Mouse (Mus musculus): ENCODE results near the gene Acad12. TPM values are rescaled to one million over a fixed set of nuclear protein-coding genes. Genes with fewer than 3 reads are reported as not detected.

Acad12 gene
- polyA plus RNA-seq, 2 experiments from 2014 or later, result 3.1 to 4.7 TPM

GRCm38 (mm10) chr5:121583765-121584501 lies 34.8 kb downstream of the Acad12 start:
- ATAC-seq, result no peak

GRCm38 (mm10) chr5:121581945-121582344 lies 36.8 kb downstream of the Acad12 start:
- ATAC-seq, result no peak

- ATAC-seq, result no peak
Measured at GRCm38 (mm10) chr5:121576927-121577488, 41.7 kb downstream of the Acad12 start.

GRCm38 (mm10) chr5:121575867-121576266 lies 42.9 kb downstream of the Acad12 start:
- ATAC-seq, result no peak

GRCm38 (mm10) chr5:121574145-121574544 lies 44.6 kb downstream of the Acad12 start:
- ATAC-seq, result no peak

GRCm38 (mm10) chr5:121570787-121571186 lies 48.0 kb downstream of the Acad12 start:
- ATAC-seq, result no peak

- no peak for ATAC-seq
Measured at GRCm38 (mm10) chr5:121569881-121570420, 48.8 kb downstream of the Acad12 start.

- ATAC-seq, result no peak
Measured at GRCm38 (mm10) chr5:121566035-121566681, 52.6 kb downstream of the Acad12 start.

- ATAC-seq, result peak; percentile 92
Measured at GRCm38 (mm10) chr5:121564468-121564895, 54.3 kb downstream of the Acad12 start.

- no peak for ATAC-seq
Measured at GRCm38 (mm10) chr5:121562436-121562835, 56.3 kb downstream of the Acad12 start.

GRCm38 (mm10) chr5:121549196-121549595 lies 69.5 kb downstream of the Acad12 start:
- ATAC-seq, result no peak

- ATAC-seq, result no peak
Measured at GRCm38 (mm10) chr5:121547084-121547483, 71.7 kb downstream of the Acad12 start.

Other genes with a start within 250 kb of the Acad12 start
- gene Trafd1, start 233.3 kb downstream of the Acad12 start, polyA plus RNA-seq (2017; shearing (Covaris generic)), result 10 to 100 TPM; 37.5 to 58.0 TPM
- 10 to 100 TPM; 43.2 to 54.1 TPM for gene Naa25, start 221.0 kb downstream of the Acad12 start, polyA plus RNA-seq (2017; shearing (Covaris generic))
- gene Tmem116, start 167.0 kb downstream of the Acad12 start, polyA plus RNA-seq (2017; shearing (Covaris generic)), result 1 to 10 TPM in 1 of 2 experiments, under 1 TPM in 1; 0.93 to 1.3 TPM
- gene Erp29, start 166.4 kb downstream of the Acad12 start, polyA plus RNA-seq (2017; shearing (Covaris generic)), result 10 to 100 TPM; 64.9 to 80.3 TPM
- not detected for gene Adam1b, start 115.5 kb downstream of the Acad12 start, polyA plus RNA-seq (2017; shearing (Covaris generic))
- 1 to 10 TPM; 1.2 to 1.6 TPM for gene Adam1a, start 73.5 kb downstream of the Acad12 start, polyA plus RNA-seq (2017; shearing (Covaris generic))
- gene Gm42878, start 73.5 kb downstream of the Acad12 start, polyA plus RNA-seq (2017; shearing (Covaris generic)), result not detected
- 10 to 100 TPM; 23.5 to 32.2 TPM for gene Mapkapk5, start 73.0 kb downstream of the Acad12 start, polyA plus RNA-seq (2017; shearing (Covaris generic))
- 10 to 100 TPM in 1 of 2 experiments, 1 to 10 TPM in 1; 10.0 to 19.3 TPM for gene Aldh2, start 25.1 kb downstream of the Acad12 start, polyA plus RNA-seq (2017; shearing (Covaris generic))
- gene Acad10, start 41.6 kb upstream of the Acad12 start, polyA plus RNA-seq (2017; shearing (Covaris generic)), result 1 to 10 TPM; 6.2 to 7.0 TPM
- gene Brap, start 41.6 kb upstream of the Acad12 start, polyA plus RNA-seq (2017; shearing (Covaris generic)), result 10 to 100 TPM in 1 of 2 experiments, 1 to 10 TPM in 1; 8.0 to 13.6 TPM
- gene Atxn2, start 92.4 kb upstream of the Acad12 start, polyA plus RNA-seq (2017; shearing (Covaris generic)), result 10 to 100 TPM; 27.0 to 41.6 TPM
- gene Sh2b3, start 218.7 kb upstream of the Acad12 start, polyA plus RNA-seq (2017; shearing (Covaris generic)), result 10 to 100 TPM; 10.2 to 12.1 TPM
- gene Pheta1, start 230.0 kb upstream of the Acad12 start, polyA plus RNA-seq (2017; shearing (Covaris generic)), result under 1 TPM; 0.47 to 0.86 TPM

Data from CD4-positive, CD25-positive, alpha-beta regulatory T cell, adult 4 months (primary cell).